Mouse (Mus musculus) brain, embryonic 14.5 days (tissue): ENCODE data around the gene Bbs9.

Source experiments
- CTCF ChIP-seq: fragments of 200-500 bp; IDR thresholded peaks from 2 replicates; pipeline ENCODE4 v1.5.1; 2012; ENCODE audit warnings: inconsistent platforms, mild to moderate bottlenecking, moderate library complexity, borderline replicate concordance; ENCODE audit not compliant: insufficient read depth, insufficient read length; ENCODE audit errors: extremely low read depth
- POLR2A ChIP-seq: fragments of 200-500 bp; IDR thresholded peaks from 2 replicates; pipeline ENCODE4 v1.6.1; 2012; ENCODE audit warnings: mild to moderate bottlenecking, inconsistent platforms, borderline replicate concordance; ENCODE audit not compliant: poor library complexity, insufficient read depth, insufficient read length, severe bottlenecking; ENCODE audit errors: extremely low read depth

DNA sequence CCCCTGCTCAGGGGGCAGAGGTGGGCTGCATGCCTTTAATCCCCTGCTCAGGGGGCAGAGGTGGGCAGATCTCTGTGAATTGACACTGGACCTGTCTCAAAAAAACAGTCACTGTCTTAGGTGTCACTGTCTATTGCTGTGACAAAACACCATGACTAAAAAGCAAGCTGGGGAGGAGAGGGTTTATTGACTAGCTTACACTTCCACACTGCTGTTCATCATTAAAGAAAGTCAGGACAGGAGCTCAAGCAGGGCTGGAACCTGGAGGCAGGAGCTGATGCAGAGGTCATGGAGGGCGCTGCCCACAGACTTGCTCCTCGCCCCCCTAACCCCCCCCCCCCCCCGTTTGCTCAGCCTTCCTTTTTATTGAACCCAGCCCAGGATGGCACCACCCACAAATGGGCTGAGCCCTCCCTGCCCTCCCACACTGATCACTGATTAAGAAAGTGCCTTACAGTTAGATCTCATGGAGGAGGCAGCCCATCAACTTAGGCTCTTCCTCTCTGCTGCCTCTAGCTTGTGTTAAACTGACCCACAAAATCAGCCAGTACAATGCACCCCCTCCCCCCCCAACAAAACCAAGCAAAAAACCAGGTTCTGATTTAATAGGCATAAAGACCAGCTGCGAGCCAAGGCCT, 47.4 kb upstream of the Bbs9 start:
- TF ChIP-seq POLR2A (no peak), CTCF (no peak)
